Mouse (Mus musculus) limb, embryonic 14.5 days (tissue): ENCODE measurements around the gene Ube2cbp. TPM values are rescaled to one million over a fixed set of nuclear protein-coding genes. Genes with fewer than 3 reads are reported as not detected.

Experiments
- ATAC-seq: fragments of 200-750 bp; cut with Nextera tagmentation; 2 replicates; pipeline ENCODE4 v1.8.0; 2017; ENCODE audit warnings: low read depth, moderate number of reproducible peaks, moderate TSS enrichment; ENCODE audit not compliant: low FRiP score
- DNase-seq: peaks from one replicate; pipeline ENCODE4 v3.0.0-alpha.2; 2015; ENCODE audit warnings: low spot score
- H3K27ac ChIP-seq: fragments of 300-500 bp; sonication (generic); replicated peaks from 2 replicates; pipeline ENCODE4 v1.5.1; 2014; ENCODE audit warnings: low read depth, mild to moderate bottlenecking, low read length, moderate library complexity, mixed read lengths
- H3K27me3 ChIP-seq: fragments of 300-500 bp; sonication (generic); 2 replicates; pipeline ENCODE4 v1.6.1; 2014; ENCODE audit warnings: low read length, mixed read lengths; ENCODE audit not compliant: control insufficient read depth, insufficient read depth
- H3K36me3 ChIP-seq: fragments of 300-500 bp; sonication (generic); 2 replicates; pipeline ENCODE4 v1.6.1; 2014; ENCODE audit warnings: mild to moderate bottlenecking, low read length, moderate library complexity, mixed read lengths; ENCODE audit not compliant: control insufficient read depth, insufficient read depth
- H3K4me1 ChIP-seq: fragments of 300-500 bp; sonication (generic); 2 replicates; pipeline ENCODE4 v1.6.1; 2014; ENCODE audit warnings: antibody characterized with exemption, low read length, mixed read lengths; ENCODE audit not compliant: control insufficient read depth, insufficient read depth
- H3K4me2 ChIP-seq: fragments of 300-500 bp; sonication (generic); replicated peaks from 2 replicates; pipeline ENCODE4 v1.6.1; 2014; ENCODE audit warnings: low read depth, mild to moderate bottlenecking, low read length, moderate library complexity; ENCODE audit not compliant: severe bottlenecking
- H3K4me3 ChIP-seq: fragments of 300-500 bp; sonication (generic); replicated peaks from 2 replicates; pipeline ENCODE4 v1.5.1; 2014; ENCODE audit warnings: low read length
- H3K9ac ChIP-seq: fragments of 300-500 bp; sonication (generic); 2 replicates; pipeline ENCODE4 v1.6.1; 2014; ENCODE audit warnings: mild to moderate bottlenecking, low read depth, low read length, moderate library complexity; ENCODE audit not compliant: severe bottlenecking
- H3K9me3 ChIP-seq: fragments of 300-500 bp; sonication (generic); 2 replicates; pipeline ENCODE4 v1.6.1; 2016; ENCODE audit warnings: low read length; ENCODE audit not compliant: control insufficient read depth
- POLR2A ChIP-seq: fragments of 200-500 bp; IDR thresholded peaks from 2 replicates; pipeline ENCODE4 v1.8.0; 2012; ENCODE audit warnings: inconsistent platforms, mild to moderate bottlenecking, moderate library complexity, borderline replicate concordance; ENCODE audit not compliant: insufficient read depth, insufficient read length; ENCODE audit errors: extremely low read depth
- WGBS: fragments of 180-500 bp; shearing (Covaris S2); extraction: QIAGEN DNeasy Blood & Tissue Kit; methylation state at CpG from one replicate; pipeline ENCODE4 v1.1.7; 2014; 5-methylcytosine and 5-hydroxymethylcytosine counted together
- polyA plus RNA-seq, 2 experiments: library from polyadenylated mRNA; depleted of rRNA in 1 of 2; stranded (reverse) in 1 of 2; unstranded in 1 of 2; fragments of >200 nt; fragmentation: Nextera tagmentation in 1 of 2; extraction: Ambion mirVana in 1 of 2; gene quantifications; 2 replicates each; pipeline versions ENCODE4 v1.2.1 to v1.2.3; 2012 to 2014

Gene Ube2cbp
- polyA plus RNA-seq, 2 experiments, result 3.4 to 5.2 TPM

DNA sequence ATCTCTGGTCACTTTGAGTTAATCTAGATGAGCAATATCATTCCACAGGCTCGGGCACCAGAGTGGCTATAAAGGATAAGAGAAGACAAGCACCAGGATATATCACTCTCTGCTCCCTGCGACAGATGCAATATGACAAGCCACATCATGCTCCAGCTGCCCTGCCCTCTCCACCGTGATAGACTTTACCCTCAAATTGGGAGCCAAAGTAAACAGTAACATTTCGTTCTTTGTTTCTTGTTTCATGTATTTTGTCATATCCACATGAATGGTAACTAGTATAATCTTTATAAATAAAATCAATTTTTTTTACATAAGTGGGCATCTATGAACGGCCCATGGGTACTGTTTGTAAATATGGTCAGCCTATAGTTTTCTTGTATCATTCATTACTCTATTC lies 195.2 kb downstream of the Ube2cbp start:
- H3K27me3 ChIP-seq, result no peaks in the 10 kb centered on the region
- no peaks in the 10 kb centered on the region for H3K4me1 ChIP-seq
- DNase-seq (no peak), ATAC-seq (no peak)
- H3K9me3 ChIP-seq, result no peaks in the 10 kb centered on the region
- no peak overlapping the region for H3K27ac ChIP-seq
- TF ChIP-seq POLR2A, result no peak
- H3K4me3 ChIP-seq, result no peak overlapping the region
- 83% methylated on average over 5 of the region's 5 CpGs for WGBS
- no peak overlapping the region for H3K9ac ChIP-seq
- H3K4me2 ChIP-seq, result no peak overlapping the region
- H3K36me3 ChIP-seq, result no peaks in the 10 kb centered on the region

- 44% methylated on average over 2 of the region's 2 CpGs for WGBS
- no peaks in the 10 kb centered on the region for H3K9me3 ChIP-seq
- H3K9ac ChIP-seq, result no peak overlapping the region
- H3K4me3 ChIP-seq, result no peak overlapping the region
- H3K27ac ChIP-seq, result no peak overlapping the region
- ATAC-seq (no peak), DNase-seq (no peak)
- H3K36me3 ChIP-seq, result no peaks in the 10 kb centered on the region
- H3K27me3 ChIP-seq, result no peaks in the 10 kb centered on the region
- H3K4me1 ChIP-seq, result no peaks in the 10 kb centered on the region
- H3K4me2 ChIP-seq, result no peak overlapping the region
- TF ChIP-seq POLR2A, result no peak
Measured at GRCm38 (mm10) chr9:86266658-86267057, 198.1 kb downstream of the Ube2cbp start.

Other genes starting within 250 kb of the Ube2cbp start
- 20.3 and 21.3 TPM in 2 replicates for gene Dop1a, start 2.2 kb upstream of the Ube2cbp start, polyA plus RNA-seq (2012; rRNA removed)
- gene Dop1a, start 2.2 kb upstream of the Ube2cbp start, polyA plus RNA-seq (2014; fragmentation: Nextera tagmentation; extraction: Ambion mirVana), result 20.2 and 23.9 TPM in 2 replicates
- 19.6 and 23.1 TPM in 2 replicates for gene Pgm3, start 106.9 kb upstream of the Ube2cbp start, polyA plus RNA-seq (2012; rRNA removed)
- gene Pgm3, start 106.9 kb upstream of the Ube2cbp start, polyA plus RNA-seq (2014; fragmentation: Nextera tagmentation; extraction: Ambion mirVana), result 33.6 and 37.9 TPM in 2 replicates
- gene Rwdd2a, start 107.0 kb upstream of the Ube2cbp start, polyA plus RNA-seq (2012; rRNA removed), result 1.7 and 2.2 TPM in 2 replicates
- 3.5 and 4.5 TPM in 2 replicates for gene Rwdd2a, start 107.0 kb upstream of the Ube2cbp start, polyA plus RNA-seq (2014; fragmentation: Nextera tagmentation; extraction: Ambion mirVana)
- 17.7 and 21.1 TPM in 2 replicates for gene Me1, start 231.0 kb upstream of the Ube2cbp start, polyA plus RNA-seq (2012; rRNA removed)
- 23.5 and 26.9 TPM in 2 replicates for gene Me1, start 231.0 kb upstream of the Ube2cbp start, polyA plus RNA-seq (2014; fragmentation: Nextera tagmentation; extraction: Ambion mirVana)